Mouse (Mus musculus): ENCODE measurements around the gene Itga5. TPM values are rescaled to one million over a fixed set of nuclear protein-coding genes. Genes with fewer than 3 reads are reported as not detected.

Itga5 gene
- total RNA-seq, 2 experiments from 2014 or later = 2.8 to 4.3 TPM

- intact Hi-C loops (cut with DNase I) = no loop called here
These were observed 23.6 kb downstream of the Itga5 start for GRCm38 (mm10) chr15:103343008-103343407.

GRCm38 (mm10) chr15:103342415-103342814, 24.1 kb downstream of the Itga5 start:
- intact Hi-C loops (cut with DNase I) = no loop called here
- DNase-seq (ENCODE audit: low spot score in 2 of 2) = peak; percentile 72 to 78

More at GRCm38 (mm10) chr15:103343008-103343407, 23.6 kb downstream of the Itga5 start:
- DNase-seq (ENCODE audit: low spot score in 2 of 2) = no peak

GRCm38 (mm10) chr15:103341547-103341946, 25.0 kb downstream of the Itga5 start:
- intact Hi-C loops (cut with DNase I) = no loop called here
- DNase-seq (ENCODE audit: low spot score in 2 of 2) = no peak

GRCm38 (mm10) chr15:103340786-103341185, 25.8 kb downstream of the Itga5 start:
- intact Hi-C loops (cut with DNase I) = no loop called here
- no peak for DNase-seq (ENCODE audit: low spot score in 2 of 2)

GRCm38 (mm10) chr15:103339961-103340337, 26.6 kb downstream of the Itga5 start, which contains the start of gene Zfp385a:
TSS of gene Zfp385a (minus strand) at chr15:103340093.
- DNase-seq (ENCODE audit: low spot score in 2 of 2) = peak; percentile 68 to 85
- intact Hi-C loops (cut with DNase I) = no loop called here

- intact Hi-C loops (cut with DNase I) = no loop called here
- DNase-seq (ENCODE audit: low spot score in 2 of 2) = peak in 1 of 2 experiments; percentile 42
These were observed 27.2 kb downstream of the Itga5 start for GRCm38 (mm10) chr15:103339166-103339960.

- intact Hi-C loops (cut with DNase I) = no loop called here
- DNase-seq (ENCODE audit: low spot score in 2 of 2) = no peak
These were observed 27.8 kb downstream of the Itga5 start for GRCm38 (mm10) chr15:103338829-103339165.

GRCm38 (mm10) chr15:103336996-103337667, 29.4 kb downstream of the Itga5 start:
- no peak for DNase-seq (ENCODE audit: low spot score in 2 of 2)
- intact Hi-C loops (cut with DNase I) = no loop called here

- no peak for DNase-seq (ENCODE audit: low spot score in 2 of 2)
- intact Hi-C loops (cut with DNase I) = no loop called here
These were observed 30.9 kb downstream of the Itga5 start for GRCm38 (mm10) chr15:103335488-103336235.

GRCm38 (mm10) chr15:103335040-103335439, 31.5 kb downstream of the Itga5 start:
- intact Hi-C loops (cut with DNase I) = no loop called here
- no peak for DNase-seq (ENCODE audit: low spot score in 2 of 2)

- intact Hi-C loops (cut with DNase I) = no loop called here
These were observed 32.4 kb downstream of the Itga5 start for GRCm38 (mm10) chr15:103334194-103334593.

GRCm38 (mm10) chr15:103333738-103334137, 32.8 kb downstream of the Itga5 start:
- no peak for DNase-seq (ENCODE audit: low spot score in 2 of 2)
- intact Hi-C loops (cut with DNase I) = no loop called here

More at GRCm38 (mm10) chr15:103334194-103334593, 32.4 kb downstream of the Itga5 start:
- no peak for DNase-seq (ENCODE audit: low spot score in 2 of 2)

GRCm38 (mm10) chr15:103333081-103333615, 33.4 kb downstream of the Itga5 start:
- intact Hi-C loops (cut with DNase I) = no loop called here
- DNase-seq (ENCODE audit: low spot score in 2 of 2) = no peak

GRCm38 (mm10) chr15:103323455-103324247, 42.9 kb downstream of the Itga5 start:
- intact Hi-C loops (cut with DNase I) = no loop called here
- peak; percentile 74 to 78 for DNase-seq (ENCODE audit: low spot score in 2 of 2)

GRCm38 (mm10) chr15:103323070-103323454, 43.5 kb downstream of the Itga5 start:
- intact Hi-C loops (cut with DNase I) = no loop called here
- peak in 1 of 2 experiments; percentile 55 for DNase-seq (ENCODE audit: low spot score in 2 of 2)

- intact Hi-C loops (cut with DNase I) = no loop called here
- DNase-seq (ENCODE audit: low spot score in 2 of 2) = no peak
These were observed 44.2 kb downstream of the Itga5 start for GRCm38 (mm10) chr15:103322396-103322795.

- no peak for DNase-seq (ENCODE audit: low spot score in 2 of 2)
These were observed 45.5 kb downstream of the Itga5 start for GRCm38 (mm10) chr15:103321076-103321475.

GRCm38 (mm10) chr15:103318201-103318816, 48.3 kb downstream of the Itga5 start:
- intact Hi-C loops (cut with DNase I) = no loop called here
- no peak for DNase-seq (ENCODE audit: low spot score in 2 of 2)

More at GRCm38 (mm10) chr15:103321076-103321475, 45.5 kb downstream of the Itga5 start:
- intact Hi-C loops (cut with DNase I) = no loop called here

GRCm38 (mm10) chr15:103317731-103318130, 48.8 kb downstream of the Itga5 start:
- intact Hi-C loops (cut with DNase I) = no loop called here

More at GRCm38 (mm10) chr15:103317731-103318130, 48.8 kb downstream of the Itga5 start:
- no peak for DNase-seq (ENCODE audit: low spot score in 2 of 2)
